Mouse (Mus musculus): ENCODE results near the gene Ppp1r37.

DNA sequence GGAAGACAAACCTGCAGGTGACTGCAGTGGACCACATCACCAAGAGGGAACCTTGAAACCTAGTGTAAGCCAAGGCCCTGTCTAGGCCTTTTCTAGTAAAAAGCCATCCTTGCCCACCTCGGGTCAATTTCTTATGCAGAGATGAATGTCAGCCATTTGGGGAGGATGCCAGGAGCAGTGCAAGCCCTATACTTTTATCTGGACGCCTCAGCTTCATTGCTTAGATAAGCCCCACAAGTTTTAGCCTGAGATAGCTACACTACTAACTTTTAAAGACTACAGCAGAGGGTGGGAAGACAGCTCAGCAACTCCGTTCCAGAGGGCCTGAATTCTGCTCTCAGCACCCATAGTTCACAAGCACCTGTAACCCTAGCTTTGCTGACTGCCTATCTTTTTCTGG, 1.0 kb upstream of the Ppp1r37 start:
- TF ChIP-seq CTCF (IDR thresholded peaks at IDR 0.05; ENCODE audit: control insufficient read depth, insufficient read depth, low read length) (no peak), POLR2A (IDR thresholded peaks at IDR 0.05; ENCODE audit: borderline replicate concordance, control insufficient read depth, low read depth, low read length) (no peak)
